ENCODE assay signal across 8 mouse cellular contexts in genomic region chr2:105903896-105904756, GRCm38 (mm10). TPM values are rescaled to one million over a fixed set of nuclear protein-coding genes. Genes with fewer than 3 reads are reported as not detected.
DNase-seq lines count a peak whose midpoint lies in the region; ATAC-seq lines count a peak whose summit lies in the region.

TSS of gene Elp4 (minus strand) at chr2:105904564.
TSS of gene Immp1l (plus strand) at chr2:105904638.

- peak; percentile 100 for ATAC-seq in heart, embryonic 13.5 days (ENCODE audit: extremely low read depth, insufficient number of reproducible peaks, low FRiP score, low TSS enrichment)
- ATAC-seq in liver, embryonic 12.5 days: peak; percentile 99
- ATAC-seq in stomach, embryonic 15.5 days (ENCODE audit: insufficient read depth, low FRiP score, low read depth): peak; percentile 100

- H3K27ac ChIP-seq in brown adipose tissue, adult 24 weeks (replicated peaks; ENCODE audit: low read depth, low read length): peak within 1 kb of the TSS; percentile 77
- peak within 1 kb of the TSS; percentile 74 for H3K27ac ChIP-seq in heart, embryonic 13.5 days (replicated peaks)
- peak within 1 kb of the TSS; percentile 73 for H3K27ac ChIP-seq in liver, embryonic 12.5 days
- peak within 1 kb of the TSS; percentile 50 for H3K27ac ChIP-seq in stomach, embryonic 15.5 days

- DNase-seq in CD4-positive, CD25-positive, alpha-beta regulatory T cell, adult 2 months (ENCODE audit: low read depth, low spot score): peak; percentile 97
- DNase-seq in fat pad, adult 2 months (ENCODE audit: extremely low read depth, low read depth, low spot score): peak; percentile 83
- DNase-seq in kidney, postnatal 10 days: peak; percentile 97
- peak; percentile 96 to 97 for DNase-seq in natural killer cell, adult 2 months (ENCODE audit: low spot score in 2 of 2)

- peak within 1 kb of the TSS; percentile 87 for H3K4me2 ChIP-seq in heart, embryonic 13.5 days
- H3K4me2 ChIP-seq in liver, embryonic 12.5 days: peak within 1 kb of the TSS; percentile 74
- H3K4me2 ChIP-seq in stomach, embryonic 15.5 days: peak within 1 kb of the TSS; percentile 75

- under 1% methylated on average over 39 of the region's 39 CpGs for WGBS in heart, embryonic 13.5 days
- WGBS in liver, embryonic 12.5 days (ENCODE audit: insufficient replicate concordance): under 1% methylated on average over 39 of the region's 39 CpGs
- WGBS in stomach, embryonic 15.5 days: under 1% methylated on average over 39 of the region's 39 CpGs

- H3K9me3 ChIP-seq in heart, embryonic 13.5 days: no peaks in the 10 kb centered on the region
- H3K9me3 ChIP-seq in liver, embryonic 12.5 days (replicated peaks): no peaks in the 10 kb centered on the region
- H3K9me3 ChIP-seq in stomach, embryonic 15.5 days: no peaks in the 10 kb centered on the region

- H3K4me3 ChIP-seq in brown adipose tissue, adult 24 weeks (ENCODE audit: insufficient read depth, low read depth, low read length): peak within 1 kb of the TSS; percentile 93
- peak within 1 kb of the TSS; percentile 74 for H3K4me3 ChIP-seq in heart, embryonic 13.5 days
- peak within 1 kb of the TSS; percentile 87 for H3K4me3 ChIP-seq in liver, embryonic 12.5 days
- H3K4me3 ChIP-seq in stomach, embryonic 15.5 days (replicated peaks): peak within 1 kb of the TSS; percentile 95

- H3K4me1 ChIP-seq in brown adipose tissue, adult 24 weeks (ENCODE audit: control insufficient read depth, insufficient read depth, insufficient read length, low read length): no peaks in the 10 kb centered on the region
- peaks cover 13% of the 10 kb centered on the region for H3K4me1 ChIP-seq in heart, embryonic 13.5 days
- H3K4me1 ChIP-seq in liver, embryonic 12.5 days: peaks cover 10% of the 10 kb centered on the region
- H3K4me1 ChIP-seq in stomach, embryonic 15.5 days: 0 out of 2 replicates have a peak, but pooled peaks cover 4% of the 10 kb centered on the region

- H3K9ac ChIP-seq in heart, embryonic 13.5 days: peak within 1 kb of the TSS; percentile 85
- H3K9ac ChIP-seq in liver, embryonic 12.5 days: peak within 1 kb of the TSS; percentile 84
- peak within 1 kb of the TSS; percentile 71 for H3K9ac ChIP-seq in stomach, embryonic 15.5 days

- peaks cover 7% of the 10 kb centered on the region for H3K36me3 ChIP-seq in heart, embryonic 13.5 days
- H3K36me3 ChIP-seq in liver, embryonic 12.5 days: peaks cover 5% of the 10 kb centered on the region; the same call in 1 of the 2 replicates
- no peaks in the 10 kb centered on the region for H3K36me3 ChIP-seq in stomach, embryonic 15.5 days

- no peaks in the 10 kb centered on the region for H3K27me3 ChIP-seq in heart, embryonic 13.5 days (replicated peaks)
- H3K27me3 ChIP-seq in liver, embryonic 12.5 days (replicated peaks): no peaks in the 10 kb centered on the region
- H3K27me3 ChIP-seq in stomach, embryonic 15.5 days (replicated peaks): no peaks in the 10 kb centered on the region

RNA-seq across cellular contexts. Expression of gene Elp4, which starts in this region (rescaled TPM):
- polyA plus RNA-seq in brown adipose tissue, adult 24 weeks (2012; ENCODE audit: insufficient read depth, insufficient read length, missing spikeins): 10.1 and 14.4 TPM in 2 replicates
- 18.0 and 19.3 TPM in 2 replicates for polyA plus RNA-seq in heart, embryonic 13.5 days (2015; fragmentation: Nextera tagmentation; extraction: Ambion mirVana)
- polyA plus RNA-seq in liver, embryonic 12.5 days (2016; fragmentation: Nextera tagmentation; extraction: Ambion mirVana): 21.4 and 24.8 TPM in 2 replicates
- 37.3 and 39.4 TPM in 2 replicates for polyA plus RNA-seq in stomach, embryonic 15.5 days (2015; fragmentation: Nextera tagmentation; extraction: Ambion mirVana)

RNA-seq across cellular contexts. Expression of gene Immp1l, which starts in this region (rescaled TPM):
- polyA plus RNA-seq in brown adipose tissue, adult 24 weeks (2012; ENCODE audit: insufficient read depth, insufficient read length, missing spikeins): 118 and 133 TPM in 2 replicates
- polyA plus RNA-seq in heart, embryonic 13.5 days (2015; fragmentation: Nextera tagmentation; extraction: Ambion mirVana): 108 and 125 TPM in 2 replicates
- polyA plus RNA-seq in liver, embryonic 12.5 days (2016; fragmentation: Nextera tagmentation; extraction: Ambion mirVana): 78.8 and 78.9 TPM in 2 replicates
- 124 and 126 TPM in 2 replicates for polyA plus RNA-seq in stomach, embryonic 15.5 days (2015; fragmentation: Nextera tagmentation; extraction: Ambion mirVana)

Comparison
In these comparisons a context has a peak if more than half of its experiments do, and no peak if none do; other contexts are left out.
1. Peak in every context shown above with its lines: DNase-seq, ATAC-seq, H3K4me3 ChIP-seq and H3K27ac ChIP-seq.